Mouse (Mus musculus) layer of hippocampus, postnatal 14 days (tissue): ENCODE data around the gene Bmper. TPM values are rescaled to one million over a fixed set of nuclear protein-coding genes. Genes with fewer than 3 reads are reported as not detected.

Experiments
- DNase-seq, 2 experiments: peaks; one replicate each; pipeline ENCODE4 v3.0.0; 2021 to 2022; ENCODE audit warnings: low spot score in 2 of 2, mixed read lengths in 1 of 2
- total RNA-seq, 2 experiments: library from RNA; stranded (reverse); gene quantifications; 2 replicates each; pipeline ENCODE4 v1.2.3; 2021

Bmper gene
- total RNA-seq, 2 experiments from 2014 or later = 4.9 to 5.6 TPM

- no peak for DNase-seq
Observed at GRCm38 (mm10) chr9:23295569-23295968, 72.7 kb downstream of the Bmper start.

DNA sequence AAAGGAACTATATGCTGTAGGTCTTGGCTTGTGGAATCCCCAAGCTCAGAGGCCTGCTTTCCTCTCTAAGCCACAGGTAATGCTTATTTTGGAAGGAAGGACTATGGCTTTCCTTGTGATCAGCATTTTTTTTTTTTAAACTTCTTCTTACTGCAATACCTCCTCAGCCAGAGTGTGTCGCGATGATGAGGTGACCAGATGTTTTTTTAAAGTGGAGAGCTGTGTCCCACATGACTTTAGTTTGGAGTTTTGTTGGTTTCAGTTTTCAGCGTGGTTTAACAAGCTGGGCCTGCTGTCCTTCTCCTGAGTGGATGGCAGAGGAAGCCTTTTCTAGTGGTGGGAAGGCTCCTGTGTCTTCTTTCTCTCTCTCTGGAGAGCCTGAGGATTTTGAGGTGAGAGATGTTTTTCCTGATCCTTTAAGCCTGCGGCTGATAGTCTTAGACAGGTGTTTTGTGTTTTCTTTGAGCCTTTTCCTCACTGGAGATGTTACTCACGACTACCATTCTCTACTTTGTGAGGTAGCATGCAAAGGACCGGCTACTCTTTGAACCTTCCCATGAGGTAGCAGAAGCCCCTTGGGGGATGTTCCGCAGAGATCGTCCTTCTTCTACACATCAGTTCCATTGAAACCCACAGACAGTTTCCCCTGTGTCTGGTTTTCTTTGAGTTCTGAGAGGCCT is 74.8 kb downstream of the Bmper start:
- DNase-seq = no peak

- DNase-seq = no peak
Observed at GRCm38 (mm10) chr9:23300376-23300775, 77.5 kb downstream of the Bmper start.

DNA sequence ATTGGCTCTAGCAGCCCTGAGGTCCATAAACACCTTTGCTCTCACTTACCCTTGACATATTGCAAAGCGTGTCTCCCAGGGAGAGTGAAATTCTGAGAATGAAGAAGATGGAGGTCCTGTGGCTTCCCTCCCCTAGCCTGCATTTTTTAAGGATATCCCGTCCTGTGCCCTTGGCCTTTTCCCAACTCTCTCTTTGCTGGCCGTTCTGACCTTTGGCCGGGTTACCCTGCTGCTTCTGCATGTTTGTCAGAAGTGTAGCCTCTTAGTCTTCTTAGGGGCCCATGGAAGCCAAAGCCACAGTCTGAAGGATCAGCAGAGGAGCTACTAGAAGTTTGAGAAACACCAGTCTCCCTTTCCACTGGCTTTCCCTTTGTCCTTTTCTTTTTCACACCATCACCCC is 82.8 kb downstream of the Bmper start:
- no peak for DNase-seq

- no peak for DNase-seq
Observed at GRCm38 (mm10) chr9:23306226-23306625, 83.3 kb downstream of the Bmper start.

- DNase-seq = no peak
Observed at GRCm38 (mm10) chr9:23307835-23308234, 85.0 kb downstream of the Bmper start.

GRCm38 (mm10) chr9:23310953-23311352 is 88.1 kb downstream of the Bmper start:
- DNase-seq = no peak

- DNase-seq = no peak
Observed at GRCm38 (mm10) chr9:23311956-23312355, 89.1 kb downstream of the Bmper start.

- DNase-seq = no peak
Observed at GRCm38 (mm10) chr9:23312877-23313276, 90.0 kb downstream of the Bmper start.

- DNase-seq = no peak
Observed at GRCm38 (mm10) chr9:23315631-23316330, 92.9 kb downstream of the Bmper start.

- DNase-seq = no peak
Observed at GRCm38 (mm10) chr9:23327830-23328229, 105.0 kb downstream of the Bmper start.

- DNase-seq = no peak
Observed at GRCm38 (mm10) chr9:23333041-23333622, 110.3 kb downstream of the Bmper start.

- no peak for DNase-seq
Observed at GRCm38 (mm10) chr9:23340551-23340950, 117.7 kb downstream of the Bmper start.

GRCm38 (mm10) chr9:23341246-23341645 is 118.4 kb downstream of the Bmper start:
- no peak for DNase-seq

DNA sequence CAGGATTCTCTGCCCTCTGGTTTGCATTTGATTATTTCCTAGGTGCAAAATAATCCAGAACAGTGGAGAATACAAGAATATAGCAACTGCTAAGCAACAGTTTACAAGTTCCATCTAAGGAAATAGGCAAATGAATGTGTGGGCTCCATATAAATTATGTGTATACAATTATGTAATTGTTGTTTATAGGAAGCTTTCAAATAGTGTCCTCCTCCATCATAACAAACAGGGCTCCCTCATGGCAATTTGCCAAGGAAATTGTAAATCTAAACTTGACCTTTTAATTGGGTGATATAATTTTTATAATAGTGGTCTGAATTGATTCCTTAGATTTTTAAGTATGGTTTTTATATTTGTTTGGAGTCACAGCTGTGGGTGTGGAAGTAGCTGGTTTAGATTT is 121.5 kb downstream of the Bmper start:
- no peak for DNase-seq

DNA sequence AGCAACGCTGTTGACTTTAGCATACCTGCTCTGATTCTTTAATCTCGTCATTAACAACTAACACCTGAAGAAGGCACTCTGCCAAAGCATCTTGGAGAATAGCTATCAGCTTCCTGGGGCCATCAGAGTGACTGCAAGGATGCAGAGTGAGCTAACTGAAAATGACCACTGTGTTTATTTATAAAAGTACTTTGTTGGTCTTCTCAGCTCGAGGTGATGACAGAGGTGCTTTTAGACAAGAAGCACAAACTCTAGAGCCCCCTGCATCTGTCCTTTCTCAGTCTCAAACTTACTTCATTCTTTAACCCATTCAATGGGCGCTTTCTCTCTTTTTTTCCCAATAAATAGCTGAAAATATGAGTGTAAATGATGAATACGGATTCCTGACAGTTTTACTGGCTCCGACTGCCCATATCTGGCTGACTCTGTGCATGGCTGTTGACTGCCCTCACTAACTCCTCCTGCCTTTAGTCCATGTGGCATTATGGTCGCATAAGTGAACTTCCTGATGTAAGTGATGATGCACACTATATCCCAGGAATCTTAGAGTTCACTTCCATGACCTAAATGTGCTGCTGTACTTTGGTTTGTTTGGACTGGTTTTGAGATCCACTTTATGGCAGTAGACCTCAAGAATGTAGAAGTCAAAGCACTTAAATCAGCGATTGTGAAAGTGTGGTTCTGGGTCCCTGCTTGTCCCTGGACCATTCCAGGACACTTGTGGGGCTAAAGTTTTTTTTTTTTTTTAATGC is 122.4 kb downstream of the Bmper start:
- no peak for DNase-seq

DNA sequence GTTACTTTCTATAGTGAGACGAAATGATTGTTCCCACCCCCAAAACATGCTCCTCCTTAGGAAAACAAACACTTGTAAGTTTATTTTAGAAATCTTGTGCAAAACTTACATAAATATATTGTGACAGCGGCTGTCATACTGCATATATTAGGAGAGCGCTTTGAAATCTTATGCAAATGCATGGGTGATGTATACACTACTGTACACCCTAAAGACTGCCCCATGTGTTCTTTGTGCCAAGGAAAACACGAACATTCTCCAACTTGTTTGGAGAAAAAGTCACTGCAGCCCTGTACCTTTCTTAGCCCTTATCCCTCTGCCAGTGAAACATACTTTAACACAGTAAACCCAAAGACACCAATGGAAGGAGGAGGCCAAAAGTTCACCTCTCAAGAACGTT is 126.7 kb downstream of the Bmper start:
- DNase-seq = no peak

- DNase-seq = no peak
Observed at GRCm38 (mm10) chr9:23351400-23351799, 128.5 kb downstream of the Bmper start.

GRCm38 (mm10) chr9:23352396-23352795 is 129.5 kb downstream of the Bmper start:
- no peak for DNase-seq

DNA sequence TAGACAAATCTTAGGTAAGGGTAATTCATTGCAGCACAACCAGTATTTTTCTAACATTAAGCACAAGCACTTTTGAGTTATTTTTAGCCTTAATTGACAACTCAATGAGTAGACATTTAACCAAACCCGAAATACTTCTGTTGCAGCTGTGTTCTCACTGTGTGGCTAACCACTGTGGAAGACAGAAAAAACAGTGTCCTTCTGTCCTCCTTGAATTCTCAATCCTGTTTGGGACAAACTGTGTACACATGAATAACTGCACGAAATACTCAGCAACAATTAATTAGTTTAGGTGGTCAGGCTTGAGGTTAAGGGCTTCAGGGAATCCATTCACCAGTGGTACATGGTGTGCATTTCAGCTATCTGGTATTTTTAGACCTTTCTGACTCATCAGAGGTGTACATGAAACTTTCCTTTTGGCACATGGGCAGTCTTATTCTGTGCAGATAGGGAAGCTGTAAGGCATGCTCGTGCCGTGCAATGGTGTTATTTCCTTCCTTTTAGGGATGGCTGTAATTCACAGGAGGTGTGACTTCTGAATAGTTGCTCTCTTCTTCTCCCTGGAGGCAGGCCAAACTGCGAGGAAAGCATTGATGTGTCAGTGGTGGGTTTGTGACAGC is 131.4 kb downstream of the Bmper start:
- DNase-seq = no peak

- no peak for DNase-seq
Observed at GRCm38 (mm10) chr9:23358108-23358507, 135.2 kb downstream of the Bmper start.
